Mouse (Mus musculus) myocyte (in vitro differentiated cells): ENCODE measurements around the gene Ddo. TPM values are rescaled to one million over a fixed set of nuclear protein-coding genes. Genes with fewer than 3 reads are reported as not detected.

Experiments used
- H3K27me3 ChIP-seq: one replicate; pipeline ENCODE4 v1.6.1; 2011; ENCODE audit not compliant: control insufficient read depth, insufficient read depth, insufficient read length
- H3K36me3 ChIP-seq: one replicate; pipeline ENCODE4 v1.6.1; 2011; ENCODE audit not compliant: control insufficient read depth, insufficient read depth
- H3K4me2 ChIP-seq: one replicate; pipeline ENCODE4 v1.6.1; 2011; ENCODE audit warnings: low read depth, control low read depth
- H3K4me3 ChIP-seq: one replicate; pipeline ENCODE4 v1.5.1; 2011; ENCODE audit warnings: mild to moderate bottlenecking, control low read depth, moderate library complexity
- H3K79me2 ChIP-seq: one replicate; pipeline ENCODE4 v1.6.1; 2011; ENCODE audit not compliant: control insufficient read depth, insufficient read depth
- H3ac ChIP-seq: one replicate; pipeline ENCODE4 v1.6.1; 2011; ENCODE audit not compliant: control insufficient read depth, insufficient read length
- CEBPB ChIP-seq: IDR thresholded peaks from 2 replicates; pipeline ENCODE4 v1.6.1; 2011; ENCODE audit warnings: mild to moderate bottlenecking, moderate library complexity; ENCODE audit not compliant: poor library complexity, insufficient read depth, severe bottlenecking
- E2F4 ChIP-seq: IDR thresholded peaks from one replicate; pipeline ENCODE4 v1.6.1; 2011; ENCODE audit warnings: mild to moderate bottlenecking, control low read depth, moderate library complexity; ENCODE audit not compliant: insufficient read depth
- MAX ChIP-seq: IDR thresholded peaks from one replicate; pipeline ENCODE4 v1.6.1; 2011; ENCODE audit warnings: low read depth, mild to moderate bottlenecking, control low read depth
- MYOD1 ChIP-seq, 3 experiments: IDR thresholded peaks; one replicate each; pipeline ENCODE4 v1.6.1; 2011; ENCODE audit warnings: control low read depth in 2 of 3, low read depth in 2 of 3, mild to moderate bottlenecking in 2 of 3, moderate library complexity in 1 of 3; ENCODE audit not compliant: insufficient read length in 2 of 3, control insufficient read depth in 1 of 3
- MYOG ChIP-seq, 3 experiments: IDR thresholded peaks; one replicate each; pipeline ENCODE4 v1.6.1; 2011; ENCODE audit warnings: control low read depth in 2 of 3, low read depth in 2 of 3, mild to moderate bottlenecking in 2 of 3; ENCODE audit not compliant: insufficient read length in 2 of 3, control insufficient read depth in 1 of 3, insufficient read depth in 1 of 3
- POLR2A ChIP-seq: IDR thresholded peaks from one replicate; pipeline ENCODE4 v1.6.1; 2011; ENCODE audit warnings: low read depth, mild to moderate bottlenecking, control low read depth, moderate library complexity; ENCODE audit not compliant: insufficient read length
- POLR2AphosphoS2 ChIP-seq: IDR thresholded peaks from one replicate; pipeline ENCODE4 v1.6.1; 2011; ENCODE audit warnings: low read depth, control low read depth; ENCODE audit not compliant: insufficient read length
- REST ChIP-seq: IDR thresholded peaks from one replicate; pipeline ENCODE4 v1.6.1; 2011; ENCODE audit warnings: mild to moderate bottlenecking, control low read depth, moderate library complexity; ENCODE audit not compliant: insufficient read depth, insufficient read length
- SRF ChIP-seq: IDR thresholded peaks from one replicate; pipeline ENCODE4 v1.6.1; 2011; ENCODE audit warnings: low read depth; ENCODE audit not compliant: control insufficient read depth, insufficient read length
- TCF12 ChIP-seq: IDR thresholded peaks from one replicate; pipeline ENCODE4 v1.6.1; 2011; ENCODE audit warnings: mild to moderate bottlenecking, control low read depth; ENCODE audit not compliant: poor library complexity, insufficient read depth, severe bottlenecking
- TCF3 ChIP-seq: IDR thresholded peaks from one replicate; pipeline ENCODE4 v1.6.1; 2011; ENCODE audit warnings: low read depth, control low read depth; ENCODE audit not compliant: insufficient read length
- USF1 ChIP-seq: IDR thresholded peaks from one replicate; pipeline ENCODE4 v1.6.1; 2011; ENCODE audit warnings: low read depth, mild to moderate bottlenecking, control low read depth, moderate library complexity
- polyA plus RNA-seq: library from polyadenylated mRNA; unstranded; fragments of >200 nt; fragmentation: generic; extraction: Trizol; gene quantifications from one replicate; pipeline ENCODE4 v1.2.1, GENCODE M21; 2012; ENCODE audit warnings: missing spikeins

Gene Ddo
- polyA plus RNA-seq, 1 experiment: 0.07 TPM

GRCm38 (mm10) chr10:40630961-40631360 is 1.1 kb downstream of the Ddo start:
- Histone ChIP-seq H3K27me3 (no peaks in the 10 kb centered on the region), H3K4me2 (no peak overlapping the region), H3K4me3 (no peak overlapping the region), H3ac (no peak overlapping the region), H3K79me2 (no peaks in the 10 kb centered on the region), H3K36me3 (no peaks in the 10 kb centered on the region)
- TF ChIP-seq TCF12 (no peak), TCF3 (no peak), E2F4 (no peak), MAX (no peak), SRF (no peak), USF1 (no peak), CEBPB (no peak), POLR2AphosphoS2 (no peak), POLR2A (no peak), REST (no peak), MYOD1 (IDR thresholded peaks at IDR 0.05; ENCODE audit: control insufficient read depth in 1 of 3, insufficient read length in 2 of 3, low read depth in 2 of 3) (no peak), MYOG (IDR thresholded peaks at IDR 0.05; ENCODE audit: control insufficient read depth in 1 of 3, insufficient read depth in 1 of 3, insufficient read length in 2 of 3, low read depth in 2 of 3) (no peak)

GRCm38 (mm10) chr10:40632087-40632486 is 2.3 kb downstream of the Ddo start:
- no peak overlapping the region for H3K4me2 ChIP-seq
- no peak overlapping the region for H3K4me3 ChIP-seq
- no peaks in the 10 kb centered on the region for H3K79me2 ChIP-seq
- H3K36me3 ChIP-seq: no peaks in the 10 kb centered on the region
- H3K27me3 ChIP-seq: no peaks in the 10 kb centered on the region
- H3ac ChIP-seq: no peak overlapping the region
- TF ChIP-seq POLR2AphosphoS2 (no peak), CEBPB (no peak), SRF (no peak), E2F4 (no peak), TCF12 (no peak), MYOD1 (IDR thresholded peaks at IDR 0.05; ENCODE audit: control insufficient read depth in 1 of 3, insufficient read length in 2 of 3, low read depth in 2 of 3) (no peak), MYOG (IDR thresholded peaks at IDR 0.05; ENCODE audit: control insufficient read depth in 1 of 3, insufficient read depth in 1 of 3, insufficient read length in 2 of 3, low read depth in 2 of 3) (no peak)

DNA sequence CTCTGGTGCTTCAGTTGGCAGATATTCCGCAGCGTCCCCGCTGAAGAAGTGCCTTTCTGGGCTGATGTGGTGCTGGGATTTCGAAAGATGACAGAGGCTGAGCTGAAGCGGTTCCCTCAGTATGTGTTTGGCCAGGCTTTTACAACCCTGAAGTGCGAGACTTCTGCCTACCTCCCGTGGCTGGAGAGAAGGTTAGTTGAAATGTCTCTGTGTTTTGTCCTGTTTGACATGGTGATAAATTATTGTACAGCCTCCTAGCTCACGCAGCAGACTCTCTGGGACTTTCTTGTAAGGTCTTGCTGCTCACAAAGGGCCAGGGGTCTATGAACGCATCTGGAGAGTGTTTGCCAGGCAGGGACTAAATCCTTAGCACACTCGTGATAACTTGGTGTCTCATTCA is 7.5 kb downstream of the Ddo start:
- H3K79me2 ChIP-seq: no peaks in the 10 kb centered on the region
- no peak overlapping the region for H3K4me2 ChIP-seq
- H3K36me3 ChIP-seq: no peaks in the 10 kb centered on the region
- H3ac ChIP-seq: no peak overlapping the region
- TF ChIP-seq MYOD1 (IDR thresholded peaks at IDR 0.05; ENCODE audit: control insufficient read depth in 1 of 3, insufficient read length in 2 of 3, low read depth in 2 of 3) (no peak), POLR2A (no peak), TCF12 (no peak), MAX (no peak), USF1 (no peak), TCF3 (no peak), MYOG (IDR thresholded peaks at IDR 0.05; ENCODE audit: control insufficient read depth in 1 of 3, insufficient read depth in 1 of 3, insufficient read length in 2 of 3, low read depth in 2 of 3) (no peak), POLR2AphosphoS2 (no peak), REST (no peak), E2F4 (no peak), CEBPB (no peak)
- H3K4me3 ChIP-seq: no peak overlapping the region
- H3K27me3 ChIP-seq: no peaks in the 10 kb centered on the region

- Histone ChIP-seq H3ac (no peak overlapping the region), H3K36me3 (no peaks in the 10 kb centered on the region), H3K4me3 (no peak overlapping the region), H3K27me3 (no peaks in the 10 kb centered on the region), H3K79me2 (no peaks in the 10 kb centered on the region), H3K4me2 (peak overlapping the region; percentile 53)
- no peak for TF ChIP-seq MYOG (IDR thresholded peaks at IDR 0.05; ENCODE audit: control insufficient read depth in 1 of 3, insufficient read depth in 1 of 3, insufficient read length in 2 of 3, low read depth in 2 of 3)
- TF ChIP-seq POLR2A: no peak
- TF ChIP-seq REST: no peak
- no peak for TF ChIP-seq E2F4
- no peak for TF ChIP-seq POLR2AphosphoS2
- TF ChIP-seq CEBPB: no peak
- TF ChIP-seq MAX: no peak
- TF ChIP-seq USF1: no peak
- TF ChIP-seq TCF3: no peak
- no peak for TF ChIP-seq MYOD1 (IDR thresholded peaks at IDR 0.05; ENCODE audit: control insufficient read depth in 1 of 3, insufficient read length in 2 of 3, low read depth in 2 of 3)
- no peak for TF ChIP-seq TCF12
- no peak for TF ChIP-seq SRF
Observed at GRCm38 (mm10) chr10:40638276-40638675, 8.5 kb downstream of the Ddo start.
